Mouse (Mus musculus): ENCODE measurements around the gene Atp5d. TPM values are rescaled to one million over a fixed set of nuclear protein-coding genes. Genes with fewer than 3 reads are reported as not detected.

The Atp5d gene
- polyA plus RNA-seq, 1 experiment from 2014 or later: 475 TPM

GRCm38 (mm10) chr10:80139975-80140665 lies 1.7 kb downstream of the Atp5d start:
- DNase-seq (ENCODE audit: low spot score) (no peak), ATAC-seq (ENCODE audit: low read depth) (no peak)
- Histone ChIP-seq H3K4me3 (ENCODE audit: low read depth, low read length) (no peak overlapping the region), H3K27ac (replicated peaks; ENCODE audit: low read depth, low read length) (0 out of 2 replicates have a peak overlapping the region, but pooled peaks have one; percentile 84), H3K9me3 (ENCODE audit: control insufficient read depth, low read length) (0 out of 2 replicates have a peak, but pooled peaks cover 3% of the 10 kb centered on the region), H3K4me2 (ENCODE audit: low read depth, low read length) (no peak overlapping the region), H3K9ac (ENCODE audit: low read depth, low read length) (no peak overlapping the region), H3K36me3 (ENCODE audit: control insufficient read depth, insufficient read depth, low read length) (peaks cover 24% of the 10 kb centered on the region), H3K27me3 (replicated peaks; ENCODE audit: control insufficient read depth, insufficient read depth, low read length) (peaks cover 24% of the 10 kb centered on the region), H3K4me1 (ENCODE audit: control insufficient read depth, insufficient read depth, low read length) (peaks cover 23% of the 10 kb centered on the region)
- WGBS: 75% methylated on average over 11 of the region's 11 CpGs

- peak within 1 kb of the TSS; percentile 76 for H3K4me3 ChIP-seq (ENCODE audit: low read depth, low read length)
- ATAC-seq (ENCODE audit: low read depth) (no peak), DNase-seq (ENCODE audit: low spot score) (no peak)
- 0 out of 2 replicates have a peak, but pooled peaks cover 3% of the 10 kb centered on the region for H3K9me3 ChIP-seq (ENCODE audit: control insufficient read depth, low read length)
- H3K27ac ChIP-seq (replicated peaks; ENCODE audit: low read depth, low read length): peak within 1 kb of the TSS; percentile 84
- peak within 1 kb of the TSS; percentile 96 for H3K4me2 ChIP-seq (ENCODE audit: low read depth, low read length)
- 73% methylated on average over 10 of the region's 10 CpGs for WGBS
- peaks cover 28% of the 10 kb centered on the region for H3K36me3 ChIP-seq (ENCODE audit: control insufficient read depth, insufficient read depth, low read length)
- peak within 1 kb of the TSS; percentile 52 for H3K9ac ChIP-seq (ENCODE audit: low read depth, low read length)
- H3K27me3 ChIP-seq (replicated peaks; ENCODE audit: control insufficient read depth, insufficient read depth, low read length): peaks cover 22% of the 10 kb centered on the region
- peaks cover 23% of the 10 kb centered on the region for H3K4me1 ChIP-seq (ENCODE audit: control insufficient read depth, insufficient read depth, low read length)
Observed at GRCm38 (mm10) chr10:80140666-80141035, 2.2 kb downstream of the Atp5d start, which contains the start of gene Cbarp. Gene Cbarp (minus strand): TSS chr10:80140835.

GRCm38 (mm10) chr10:80141243-80141642 lies 2.8 kb downstream of the Atp5d start:
- Histone ChIP-seq H3K4me3 (ENCODE audit: low read depth, low read length) (peak overlapping the region; percentile 76), H3K27ac (replicated peaks; ENCODE audit: low read depth, low read length) (peak overlapping the region; percentile 84), H3K4me2 (ENCODE audit: low read depth, low read length) (peak overlapping the region; percentile 86), H3K9ac (ENCODE audit: low read depth, low read length) (peak overlapping the region; percentile 52), H3K36me3 (ENCODE audit: control insufficient read depth, insufficient read depth, low read length) (peaks cover 28% of the 10 kb centered on the region), H3K9me3 (ENCODE audit: control insufficient read depth, low read length) (no peaks in the 10 kb centered on the region), H3K27me3 (replicated peaks; ENCODE audit: control insufficient read depth, insufficient read depth, low read length) (peaks cover 17% of the 10 kb centered on the region), H3K4me1 (ENCODE audit: control insufficient read depth, insufficient read depth, low read length) (peaks cover 23% of the 10 kb centered on the region)
- ATAC-seq (ENCODE audit: low read depth) (peak; percentile 71), DNase-seq (ENCODE audit: low spot score) (peak; percentile 97)
- WGBS: 0% methylated on average over 28 of the region's 29 CpGs

GRCm38 (mm10) chr10:80141786-80142529 lies 3.5 kb downstream of the Atp5d start:
- Histone ChIP-seq H3K27me3 (replicated peaks; ENCODE audit: control insufficient read depth, insufficient read depth, low read length) (peaks cover 9% of the 10 kb centered on the region; the same call in 1 of the 2 replicates), H3K36me3 (ENCODE audit: control insufficient read depth, insufficient read depth, low read length) (peaks cover 28% of the 10 kb centered on the region), H3K4me3 (ENCODE audit: low read depth, low read length) (peak overlapping the region; percentile 76), H3K4me1 (ENCODE audit: control insufficient read depth, insufficient read depth, low read length) (peaks cover 20% of the 10 kb centered on the region), H3K27ac (replicated peaks; ENCODE audit: low read depth, low read length) (peak overlapping the region; percentile 84), H3K9ac (ENCODE audit: low read depth, low read length) (peak overlapping the region; percentile 90), H3K4me2 (ENCODE audit: low read depth, low read length) (peak overlapping the region; percentile 86), H3K9me3 (ENCODE audit: control insufficient read depth, low read length) (no peaks in the 10 kb centered on the region)
- DNase-seq (ENCODE audit: low spot score) (peak; percentile 100), ATAC-seq (ENCODE audit: low read depth) (peak; percentile 88)
- WGBS: 2% methylated on average over 43 of the region's 43 CpGs

- H3K9ac ChIP-seq (ENCODE audit: low read depth, low read length): peak overlapping the region; percentile 90
- WGBS: 0% methylated on average over 14 of the region's 15 CpGs
- peaks cover 4% of the 10 kb centered on the region; the same call in 1 of the 2 replicates for H3K27me3 ChIP-seq (replicated peaks; ENCODE audit: control insufficient read depth, insufficient read depth, low read length)
- ATAC-seq (ENCODE audit: low read depth) (no peak), DNase-seq (ENCODE audit: low spot score) (no peak)
- no peaks in the 10 kb centered on the region for H3K9me3 ChIP-seq (ENCODE audit: control insufficient read depth, low read length)
- peak overlapping the region; percentile 86 for H3K4me2 ChIP-seq (ENCODE audit: low read depth, low read length)
- H3K36me3 ChIP-seq (ENCODE audit: control insufficient read depth, insufficient read depth, low read length): peaks cover 28% of the 10 kb centered on the region
- H3K4me1 ChIP-seq (ENCODE audit: control insufficient read depth, insufficient read depth, low read length): peaks cover 14% of the 10 kb centered on the region
- H3K27ac ChIP-seq (replicated peaks; ENCODE audit: low read depth, low read length): peak overlapping the region; percentile 73
- peak overlapping the region; percentile 76 for H3K4me3 ChIP-seq (ENCODE audit: low read depth, low read length)
Observed at GRCm38 (mm10) chr10:80142530-80142925, 4.1 kb downstream of the Atp5d start.

GRCm38 (mm10) chr10:80143664-80144063 lies 5.2 kb downstream of the Atp5d start:
- H3K27me3 ChIP-seq (replicated peaks; ENCODE audit: control insufficient read depth, insufficient read depth, low read length): no peaks in the 10 kb centered on the region
- H3K9ac ChIP-seq (ENCODE audit: low read depth, low read length): 0 out of 2 replicates have a peak overlapping the region, but pooled peaks have one; percentile 9
- H3K9me3 ChIP-seq (ENCODE audit: control insufficient read depth, low read length): no peaks in the 10 kb centered on the region
- 91% methylated on average over 7 of the region's 7 CpGs for WGBS
- H3K4me1 ChIP-seq (ENCODE audit: control insufficient read depth, insufficient read depth, low read length): 0 out of 2 replicates have a peak, but pooled peaks cover 4% of the 10 kb centered on the region
- DNase-seq (ENCODE audit: low spot score) (no peak), ATAC-seq (ENCODE audit: low read depth) (no peak)
- peaks cover 28% of the 10 kb centered on the region for H3K36me3 ChIP-seq (ENCODE audit: control insufficient read depth, insufficient read depth, low read length)
- no peak overlapping the region for H3K4me2 ChIP-seq (ENCODE audit: low read depth, low read length)
- H3K27ac ChIP-seq (replicated peaks; ENCODE audit: low read depth, low read length): no peak overlapping the region
- no peak overlapping the region for H3K4me3 ChIP-seq (ENCODE audit: low read depth, low read length)

- Histone ChIP-seq H3K4me1 (ENCODE audit: control insufficient read depth, insufficient read depth, low read length) (0 out of 2 replicates have a peak, but pooled peaks cover 4% of the 10 kb centered on the region), H3K27ac (replicated peaks; ENCODE audit: low read depth, low read length) (no peak overlapping the region), H3K36me3 (ENCODE audit: control insufficient read depth, insufficient read depth, low read length) (peaks cover 28% of the 10 kb centered on the region), H3K4me2 (ENCODE audit: low read depth, low read length) (no peak overlapping the region), H3K4me3 (ENCODE audit: low read depth, low read length) (no peak overlapping the region), H3K27me3 (replicated peaks; ENCODE audit: control insufficient read depth, insufficient read depth, low read length) (no peaks in the 10 kb centered on the region), H3K9ac (ENCODE audit: low read depth, low read length) (peak overlapping the region; percentile 16; the same call in 1 of the 2 replicates), H3K9me3 (ENCODE audit: control insufficient read depth, low read length) (no peaks in the 10 kb centered on the region)
- ATAC-seq (ENCODE audit: low read depth) (no peak), DNase-seq (ENCODE audit: low spot score) (no peak)
- 93% methylated on average over 12 of the region's 12 CpGs for WGBS
Observed at GRCm38 (mm10) chr10:80144159-80144558, 5.7 kb downstream of the Atp5d start.

- Histone ChIP-seq H3K4me3 (ENCODE audit: low read depth, low read length) (no peak overlapping the region), H3K27me3 (replicated peaks; ENCODE audit: control insufficient read depth, insufficient read depth, low read length) (no peaks in the 10 kb centered on the region), H3K27ac (replicated peaks; ENCODE audit: low read depth, low read length) (no peak overlapping the region), H3K9ac (ENCODE audit: low read depth, low read length) (no peak overlapping the region), H3K9me3 (ENCODE audit: control insufficient read depth, low read length) (no peaks in the 10 kb centered on the region), H3K36me3 (ENCODE audit: control insufficient read depth, insufficient read depth, low read length) (peaks cover 34% of the 10 kb centered on the region), H3K4me2 (ENCODE audit: low read depth, low read length) (no peak overlapping the region), H3K4me1 (ENCODE audit: control insufficient read depth, insufficient read depth, low read length) (0 out of 2 replicates have a peak, but pooled peaks cover 4% of the 10 kb centered on the region)
- 71% methylated on average over 20 of the region's 20 CpGs for WGBS
- ATAC-seq (ENCODE audit: low read depth) (no peak), DNase-seq (ENCODE audit: low spot score) (no peak)
Observed at GRCm38 (mm10) chr10:80144864-80145838, 6.7 kb downstream of the Atp5d start.

Data from embryonic facial prominence, embryonic 14.5 days (tissue).